Mouse (Mus musculus) thymus, adult 2 months (tissue): ENCODE results near the gene Gsg1l.

Experiments
- CTCF ChIP-seq: fragments of 200-500 bp; IDR thresholded peaks from 2 replicates; pipeline ENCODE4 v1.5.1; 2012; ENCODE audit warnings: mild to moderate bottlenecking, control low read depth, low read length, moderate library complexity, borderline replicate concordance; ENCODE audit not compliant: control insufficient read depth, poor library complexity, insufficient read depth; ENCODE audit errors: extremely low read depth
- POLR2A ChIP-seq: fragments of 200-500 bp; IDR thresholded peaks from 2 replicates; pipeline ENCODE4 v1.6.1; 2012; ENCODE audit warnings: mild to moderate bottlenecking, low read length, control low read depth, moderate library complexity; ENCODE audit not compliant: control insufficient read depth, poor library complexity, insufficient read depth; ENCODE audit errors: extremely low read depth

DNA sequence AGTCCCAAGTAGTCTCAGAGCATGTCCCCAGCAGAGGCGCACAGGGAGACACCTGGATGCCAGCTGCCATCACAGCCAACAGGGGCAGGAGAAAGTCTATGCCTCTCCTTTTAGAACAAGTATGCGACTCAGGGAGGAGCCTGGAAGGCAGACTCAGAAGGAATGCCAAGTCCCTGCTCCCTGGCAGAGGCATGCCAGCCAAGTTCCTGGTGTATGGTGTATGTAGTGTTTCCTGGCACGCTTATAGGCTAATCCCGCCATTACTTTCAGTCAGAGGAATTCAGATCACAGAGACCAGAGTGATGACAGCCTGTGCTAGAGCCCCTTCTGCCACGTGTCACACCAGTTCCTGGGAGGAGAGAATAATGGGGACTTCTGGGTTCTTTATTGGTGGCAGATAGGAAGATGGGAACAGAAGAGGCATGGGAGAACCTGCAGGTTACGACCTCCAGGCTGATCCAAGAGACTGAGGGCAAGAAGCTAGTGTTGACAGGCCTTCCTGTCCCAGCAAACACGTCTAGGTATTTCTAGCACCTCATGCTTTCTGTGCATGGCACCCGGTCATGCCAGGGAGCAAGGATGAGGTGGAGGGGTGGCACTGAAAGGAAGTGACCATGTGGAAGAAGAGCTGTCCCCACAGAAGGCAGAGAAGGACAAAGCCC, 235.2 kb downstream of the Gsg1l start:
- TF ChIP-seq POLR2A (no peak), CTCF (no peak)
